Mouse (Mus musculus) embryonic fibroblast, embryonic 13.5 days (primary cell): ENCODE measurements around the gene Krtap19-9b.

Source experiments
- CTCF ChIP-seq: IDR thresholded peaks from 2 replicates; pipeline ENCODE4 v1.5.1; 2011; ENCODE audit warnings: mild to moderate bottlenecking, control low read depth, low read length, moderate library complexity, borderline replicate concordance; ENCODE audit not compliant: insufficient read depth
- POLR2A ChIP-seq: IDR thresholded peaks from 2 replicates; pipeline ENCODE4 v1.6.1; 2011; ENCODE audit warnings: low read depth, mild to moderate bottlenecking, control low read depth, low read length, moderate library complexity

DNA sequence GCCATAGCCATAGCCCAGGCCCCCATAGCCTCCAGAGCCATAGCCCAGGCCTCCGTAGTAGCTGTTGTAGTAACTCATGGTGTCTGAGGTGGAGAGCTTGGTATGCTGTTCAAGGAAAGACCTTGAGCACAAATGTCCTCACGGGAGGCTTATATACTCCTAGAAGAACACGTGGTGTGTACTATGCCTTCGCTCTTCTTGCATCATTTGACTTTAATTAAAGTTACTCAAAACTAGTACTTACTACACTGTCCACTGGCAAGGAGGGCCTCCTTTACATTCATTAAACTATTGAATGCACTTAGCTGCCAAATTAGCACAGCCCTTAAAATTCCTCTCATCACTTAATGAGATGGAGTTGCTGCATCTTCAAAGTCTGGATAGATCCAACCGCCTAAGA lies 47.1 kb downstream of the Krtap19-9b start, which contains the start of gene Krtap19-4:
- TF ChIP-seq CTCF = no peak
- TF ChIP-seq POLR2A = no peak
